Comparison of ENCODE assay signal across 8 mouse cellular contexts in the genomic region with DNA sequence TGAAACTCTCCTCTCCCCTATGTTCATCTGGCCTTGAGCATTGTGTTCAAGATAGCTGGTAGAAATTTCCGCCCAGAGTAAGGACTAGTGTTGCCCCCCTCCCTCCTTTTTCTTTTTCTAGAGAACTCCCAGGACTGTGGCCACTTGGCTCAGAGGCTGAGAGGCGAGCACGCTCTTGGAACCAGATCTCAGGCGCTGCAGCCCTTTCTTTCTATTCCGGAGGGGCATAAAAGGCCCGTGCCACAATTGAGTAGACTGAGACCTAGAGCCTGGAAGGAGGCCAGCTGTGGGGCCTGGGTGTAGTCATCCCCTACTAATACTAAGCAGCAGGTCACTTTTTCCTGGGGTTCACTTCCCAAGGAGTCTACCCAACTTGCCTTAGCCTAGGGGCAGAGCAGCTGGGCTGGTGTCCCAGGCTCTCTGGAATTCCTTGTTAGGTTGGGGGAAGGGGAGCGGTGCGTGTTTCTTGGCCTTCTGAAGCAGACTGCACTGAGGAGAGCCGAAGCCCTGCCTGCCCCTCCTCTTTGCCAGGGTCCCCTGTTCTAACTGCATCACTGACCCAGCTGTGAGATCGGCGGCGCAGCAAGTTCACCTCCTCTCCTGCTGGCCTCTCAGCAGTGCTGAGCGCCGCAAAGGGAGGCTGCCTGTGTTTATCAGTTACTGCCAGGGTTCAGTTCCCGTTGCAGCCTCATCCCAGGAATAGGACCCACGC. TPM values are rescaled to one million over a fixed set of nuclear protein-coding genes. Genes with fewer than 3 reads are reported as not detected.
DNase-seq lines count a peak whose midpoint lies in the region; ATAC-seq and TF ChIP-seq lines count a peak whose summit lies in the region.

No protein-coding gene starts in this region.

- ATAC-seq in lung, embryonic 14.5 days (ENCODE audit: insufficient read depth), result peak; percentile 3; the same call in 1 of the 2 replicates
- no peak; the same call in 1 of the 2 replicates for ATAC-seq in limb, embryonic 13.5 days (ENCODE audit: low FRiP score, low read depth)
- no peak for ATAC-seq in neural tube, embryonic 12.5 days (ENCODE audit: low FRiP score, low read depth)
- no peak; the same call in 1 of the 2 replicates for ATAC-seq in megakaryocyte progenitor cell, adult 5-6 weeks (replicated peaks; ENCODE audit: poor library complexity)

- H3K4me2 ChIP-seq in lung, embryonic 14.5 days, result peak overlapping the region; percentile 91
- peak overlapping the region; percentile 99 for H3K4me2 ChIP-seq in limb, embryonic 13.5 days (replicated peaks)
- H3K4me2 ChIP-seq in neural tube, embryonic 12.5 days (replicated peaks), result peak overlapping the region; percentile 93

- no peaks in the 10 kb centered on the region for H3K9me3 ChIP-seq in lung, embryonic 14.5 days (ENCODE audit: low read depth, low read length)
- no peaks in the 10 kb centered on the region for H3K9me3 ChIP-seq in limb, embryonic 13.5 days
- H3K9me3 ChIP-seq in neural tube, embryonic 12.5 days, result no peaks in the 10 kb centered on the region

- peaks cover 27% of the 10 kb centered on the region; the same call in 1 of the 2 replicates for H3K36me3 ChIP-seq in lung, embryonic 14.5 days (ENCODE audit: insufficient read depth)
- no peaks in the 10 kb centered on the region for H3K36me3 ChIP-seq in kidney, adult 2 months (ENCODE audit: control insufficient read depth, insufficient read depth, low read length)
- peaks cover 17% of the 10 kb centered on the region; the same call in 1 of the 2 replicates for H3K36me3 ChIP-seq in limb, embryonic 13.5 days
- no peaks in the 10 kb centered on the region for H3K36me3 ChIP-seq in neural tube, embryonic 12.5 days

- peak; percentile 75 for DNase-seq in lung, embryonic 14.5 days
- no peak for DNase-seq in lung, postnatal 14 days
- peak; percentile 69 to 73 for DNase-seq in cerebellum, postnatal 25 days
- DNase-seq in gastrocnemius, postnatal 14 days, result peak; percentile 67
- DNase-seq in kidney, adult 2 months, result peak; percentile 81

- H3K27ac ChIP-seq in lung, embryonic 14.5 days (ENCODE audit: low read depth), result peak overlapping the region; percentile 100
- H3K27ac ChIP-seq in kidney, adult 2 months (ENCODE audit: insufficient read depth, low read depth, low read length), result peak overlapping the region; percentile 92
- H3K27ac ChIP-seq in limb, embryonic 13.5 days, result peak overlapping the region; percentile 100
- H3K27ac ChIP-seq in neural tube, embryonic 12.5 days, result peak overlapping the region; percentile 98

- TF ChIP-seq POLR2A in kidney, adult 2 months (IDR thresholded peaks at IDR 0.05; ENCODE audit: low read depth, low read length), result no peak

- WGBS in lung, embryonic 14.5 days, result 2% methylated on average over 16 of the region's 16 CpGs
- 1% methylated on average over 16 of the region's 16 CpGs for WGBS in kidney, adult 2 months
- under 1% methylated on average over 16 of the region's 16 CpGs for WGBS in limb, embryonic 13.5 days
- WGBS in neural tube, embryonic 12.5 days, result 3% methylated on average over 16 of the region's 16 CpGs

- TF ChIP-seq CTCF in lung, embryonic 14.5 days (IDR thresholded peaks at IDR 0.05; ENCODE audit: low read depth), result no peak
- TF ChIP-seq CTCF in kidney, adult 2 months (conservative IDR thresholded peaks at IDR 0.05; ENCODE audit: insufficient read depth, insufficient read length, low read depth, low read length), result no peak

- H3K27me3 ChIP-seq in lung, embryonic 14.5 days (ENCODE audit: insufficient read depth, low read length), result no peaks in the 10 kb centered on the region
- H3K27me3 ChIP-seq in kidney, adult 2 months (replicated peaks; ENCODE audit: control insufficient read depth, insufficient read depth, low read length), result no peaks in the 10 kb centered on the region
- H3K27me3 ChIP-seq in limb, embryonic 13.5 days, result no peaks in the 10 kb centered on the region
- peaks cover 3% of the 10 kb centered on the region; the same call in 1 of the 2 replicates for H3K27me3 ChIP-seq in neural tube, embryonic 12.5 days (replicated peaks)

- intact Hi-C loops in gastrocnemius, postnatal 14 days (cut with DNase I; ENCODE audit: low total_unique reads), result no loop called here

- H3K4me3 ChIP-seq in lung, embryonic 14.5 days (ENCODE audit: low read depth, low read length), result peak overlapping the region; percentile 95
- peak overlapping the region; percentile 96 for H3K4me3 ChIP-seq in kidney, adult 2 months (ENCODE audit: insufficient read depth, low read depth, low read length)
- peak overlapping the region; percentile 96 for H3K4me3 ChIP-seq in limb, embryonic 13.5 days
- peak overlapping the region; percentile 100 for H3K4me3 ChIP-seq in neural tube, embryonic 12.5 days

- H3K9ac ChIP-seq in lung, embryonic 14.5 days, result peak overlapping the region; percentile 96
- peak overlapping the region; percentile 99 for H3K9ac ChIP-seq in limb, embryonic 13.5 days
- peak overlapping the region; percentile 97 for H3K9ac ChIP-seq in neural tube, embryonic 12.5 days

- peaks cover 47% of the 10 kb centered on the region for H3K4me1 ChIP-seq in lung, embryonic 14.5 days (ENCODE audit: insufficient read depth)
- H3K4me1 ChIP-seq in kidney, adult 2 months (ENCODE audit: control insufficient read depth, insufficient read depth, low read length), result peaks cover 52% of the 10 kb centered on the region
- H3K4me1 ChIP-seq in limb, embryonic 13.5 days, result peaks cover 61% of the 10 kb centered on the region
- peaks cover 57% of the 10 kb centered on the region for H3K4me1 ChIP-seq in neural tube, embryonic 12.5 days

RNA-seq across cellular contexts. Expression of a gene that starts 1.9 kb away (rescaled TPM):
- polyA plus RNA-seq in lung, embryonic 14.5 days (2014; fragmentation: Nextera tagmentation; extraction: Ambion mirVana), result 112 and 113 TPM in 2 replicates
- total RNA-seq in gastrocnemius, postnatal 14 days (2021), result 100 to 1,000 TPM in 1 of 2 experiments, 10 to 100 TPM in 1; 98.5 to 102 TPM
- 118 and 126 TPM in 2 replicates for polyA plus RNA-seq in kidney, adult 2 months (2012; rRNA removed)
- 78.2 and 78.9 TPM in 2 replicates for polyA plus RNA-seq in limb, embryonic 13.5 days (2015; fragmentation: Nextera tagmentation; extraction: Ambion mirVana)
- 39.4 and 42.6 TPM in 2 replicates for polyA plus RNA-seq in neural tube, embryonic 12.5 days (2016; fragmentation: Nextera tagmentation; extraction: Ambion mirVana)
- total RNA-seq in megakaryocyte progenitor cell, adult 5-6 weeks (2015), result 40.3 and 42.1 TPM in 2 replicates
- total RNA-seq in megakaryocyte progenitor cell, adult 5-6 weeks (2017), result 16.1 and 20.9 TPM in 2 replicates

RNA-seq across cellular contexts. Expression of a gene that starts 20.1 kb away (rescaled TPM):
- 0.13 and 0.30 TPM in 2 replicates for polyA plus RNA-seq in lung, embryonic 14.5 days (2014; fragmentation: Nextera tagmentation; extraction: Ambion mirVana)
- total RNA-seq in gastrocnemius, postnatal 14 days (2021), result under 1 TPM; 0.51 to 0.64 TPM
- 0.14 and 0.19 TPM in 2 replicates for polyA plus RNA-seq in kidney, adult 2 months (2012; rRNA removed)
- 0.32 and 0.56 TPM in 2 replicates for polyA plus RNA-seq in limb, embryonic 13.5 days (2015; fragmentation: Nextera tagmentation; extraction: Ambion mirVana)
- 5.2 and 10.0 TPM in 2 replicates for polyA plus RNA-seq in neural tube, embryonic 12.5 days (2016; fragmentation: Nextera tagmentation; extraction: Ambion mirVana)
- not detected in 2 replicates for total RNA-seq in megakaryocyte progenitor cell, adult 5-6 weeks (2015)
- 0.03 TPM in 1 of 2 replicates, not detected in the other for total RNA-seq in megakaryocyte progenitor cell, adult 5-6 weeks (2017)

RNA-seq across cellular contexts. Expression of a gene that starts 50.3 kb away (rescaled TPM):
- 76.8 and 77.3 TPM in 2 replicates for polyA plus RNA-seq in lung, embryonic 14.5 days (2014; fragmentation: Nextera tagmentation; extraction: Ambion mirVana)
- total RNA-seq in gastrocnemius, postnatal 14 days (2021), result 10 to 100 TPM; 24.8 to 27.9 TPM
- 54.0 and 58.1 TPM in 2 replicates for polyA plus RNA-seq in kidney, adult 2 months (2012; rRNA removed)
- polyA plus RNA-seq in limb, embryonic 13.5 days (2015; fragmentation: Nextera tagmentation; extraction: Ambion mirVana), result 80.8 and 81.1 TPM in 2 replicates
- 70.7 and 70.9 TPM in 2 replicates for polyA plus RNA-seq in neural tube, embryonic 12.5 days (2016; fragmentation: Nextera tagmentation; extraction: Ambion mirVana)
- total RNA-seq in megakaryocyte progenitor cell, adult 5-6 weeks (2015), result 46.6 and 48.6 TPM in 2 replicates
- 42.8 and 45.6 TPM in 2 replicates for total RNA-seq in megakaryocyte progenitor cell, adult 5-6 weeks (2017)
